Mouse (Mus musculus): ENCODE measurements around the gene Nbeal2. TPM values are rescaled to one million over a fixed set of nuclear protein-coding genes. Genes with fewer than 3 reads are reported as not detected.
A peak's percentile ranks its signal among the peaks of the same experiment; 100 is the strongest.

Gene Nbeal2
- polyA plus RNA-seq, 1 experiment from 2014 or later: 4.2 TPM

DNA sequence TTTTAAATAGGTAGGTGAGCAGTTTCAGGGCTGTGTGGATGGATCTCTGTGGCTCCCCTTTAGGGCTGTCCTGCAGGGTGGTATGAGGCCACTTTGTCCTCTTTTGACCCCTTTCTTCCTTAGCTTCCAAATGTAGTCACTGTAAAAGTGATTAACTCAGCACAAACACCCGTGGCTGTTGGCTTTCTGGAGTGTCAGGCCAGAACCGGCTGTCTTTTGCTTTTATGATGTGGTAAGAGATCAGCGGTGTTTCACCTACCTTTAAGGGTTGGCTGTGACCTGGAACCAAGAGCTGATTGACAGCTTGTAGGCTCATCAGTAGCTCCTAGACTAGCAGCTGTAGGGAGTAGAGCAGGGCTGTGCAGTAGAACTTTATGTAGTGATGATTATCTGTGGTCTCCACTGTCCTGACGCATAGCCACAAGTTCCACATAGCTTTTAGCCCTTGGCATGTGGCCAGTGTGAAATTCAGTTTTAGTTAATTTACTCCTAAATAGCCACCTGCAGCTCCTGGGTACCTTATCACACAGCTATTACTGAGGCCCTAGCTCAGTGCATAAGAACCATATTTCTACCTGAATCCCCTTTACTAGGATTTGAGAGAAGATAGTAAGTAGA is 13.4 kb upstream of the Nbeal2 start:
- Histone ChIP-seq H3K9me3 (ENCODE audit: control insufficient read depth, low read length) (no peaks in the 10 kb centered on the region), H3K36me3 (ENCODE audit: control insufficient read depth, insufficient read depth, low read length) (no peaks in the 10 kb centered on the region), H3K27me3 (replicated peaks; ENCODE audit: control insufficient read depth, insufficient read depth, low read length) (no peaks in the 10 kb centered on the region), H3K9ac (ENCODE audit: low read depth, low read length) (no peak overlapping the region), H3K27ac (ENCODE audit: low read length) (no peak overlapping the region), H3K4me2 (ENCODE audit: low read depth, low read length) (no peak overlapping the region), H3K4me1 (ENCODE audit: control insufficient read depth, insufficient read depth, low read length) (peaks cover 46% of the 10 kb centered on the region), H3K4me3 (ENCODE audit: low read length) (no peak overlapping the region)
- no peak for ATAC-seq
- WGBS: 49% methylated on average over 4 of the region's 4 CpGs

- H3K27me3 ChIP-seq (replicated peaks; ENCODE audit: control insufficient read depth, insufficient read depth, low read length): no peaks in the 10 kb centered on the region
- no peaks in the 10 kb centered on the region for H3K9me3 ChIP-seq (ENCODE audit: control insufficient read depth, low read length)
- no peak overlapping the region for H3K4me3 ChIP-seq (ENCODE audit: low read length)
- H3K9ac ChIP-seq (ENCODE audit: low read depth, low read length): no peak overlapping the region
- 0 out of 2 replicates have a peak overlapping the region, but pooled peaks have one; percentile 6 for H3K4me2 ChIP-seq (ENCODE audit: low read depth, low read length)
- H3K27ac ChIP-seq (ENCODE audit: low read length): peak overlapping the region; percentile 33
- ATAC-seq: no peak
- H3K36me3 ChIP-seq (ENCODE audit: control insufficient read depth, insufficient read depth, low read length): no peaks in the 10 kb centered on the region
- 49% methylated on average over 8 of the region's 8 CpGs for WGBS
- peaks cover 45% of the 10 kb centered on the region for H3K4me1 ChIP-seq (ENCODE audit: control insufficient read depth, insufficient read depth, low read length)
These were observed 12.4 kb upstream of the Nbeal2 start for GRCm38 (mm10) chr9:110666374-110666773.

DNA sequence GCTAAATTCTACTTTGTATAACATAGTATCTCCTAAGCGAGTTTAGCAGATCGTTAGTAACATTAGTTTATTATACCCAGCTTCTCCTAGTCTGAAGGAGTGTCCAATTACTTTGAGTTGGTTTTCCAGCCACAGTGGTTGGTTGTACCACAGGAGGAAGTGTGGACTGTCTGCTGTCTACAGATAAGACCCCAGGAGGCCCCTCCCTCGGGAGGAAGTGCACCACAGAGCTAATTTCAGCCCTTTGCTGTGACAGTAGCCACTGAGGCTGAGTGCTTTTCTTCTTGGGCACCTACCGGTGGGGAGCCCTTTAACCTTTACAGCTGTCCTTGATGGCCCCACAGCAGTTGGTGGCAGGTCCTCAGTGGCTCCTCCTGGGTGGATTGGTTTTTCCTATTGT is 12.0 kb upstream of the Nbeal2 start:
- no peaks in the 10 kb centered on the region for H3K9me3 ChIP-seq (ENCODE audit: control insufficient read depth, low read length)
- no peak overlapping the region for H3K4me3 ChIP-seq (ENCODE audit: low read length)
- no peaks in the 10 kb centered on the region for H3K27me3 ChIP-seq (replicated peaks; ENCODE audit: control insufficient read depth, insufficient read depth, low read length)
- WGBS: 15% methylated on average over 4 of the region's 4 CpGs
- ATAC-seq: peak; percentile 68
- H3K4me1 ChIP-seq (ENCODE audit: control insufficient read depth, insufficient read depth, low read length): peaks cover 41% of the 10 kb centered on the region
- no peaks in the 10 kb centered on the region for H3K36me3 ChIP-seq (ENCODE audit: control insufficient read depth, insufficient read depth, low read length)
- H3K27ac ChIP-seq (ENCODE audit: low read length): peak overlapping the region; percentile 33
- 0 out of 2 replicates have a peak overlapping the region, but pooled peaks have one; percentile 6 for H3K4me2 ChIP-seq (ENCODE audit: low read depth, low read length)
- no peak overlapping the region for H3K9ac ChIP-seq (ENCODE audit: low read depth, low read length)

DNA sequence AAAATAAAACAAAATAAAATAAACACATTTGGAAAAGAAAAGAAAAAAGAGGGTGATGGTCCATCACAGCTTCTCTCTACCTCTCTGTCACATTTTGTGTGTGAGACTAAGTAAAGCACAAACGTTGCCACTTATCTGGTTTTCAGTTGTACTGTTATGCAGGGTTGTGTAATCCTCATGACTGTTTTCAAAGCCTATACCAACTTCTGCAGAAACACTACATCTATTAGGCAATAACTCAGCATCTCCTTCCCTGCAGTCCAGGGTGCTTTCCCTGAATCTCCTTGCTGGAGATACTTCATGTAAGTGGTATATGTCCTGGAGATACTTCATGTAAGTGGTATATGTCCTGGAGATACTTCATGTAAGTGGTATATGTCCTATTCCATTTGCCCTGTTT is 8.9 kb upstream of the Nbeal2 start:
- Histone ChIP-seq H3K27me3 (replicated peaks; ENCODE audit: control insufficient read depth, insufficient read depth, low read length) (no peaks in the 10 kb centered on the region), H3K9me3 (ENCODE audit: control insufficient read depth, low read length) (no peaks in the 10 kb centered on the region), H3K4me2 (ENCODE audit: low read depth, low read length) (no peak overlapping the region), H3K36me3 (ENCODE audit: control insufficient read depth, insufficient read depth, low read length) (no peaks in the 10 kb centered on the region), H3K9ac (ENCODE audit: low read depth, low read length) (no peak overlapping the region), H3K4me3 (ENCODE audit: low read length) (no peak overlapping the region), H3K27ac (ENCODE audit: low read length) (no peak overlapping the region), H3K4me1 (ENCODE audit: control insufficient read depth, insufficient read depth, low read length) (peaks cover 25% of the 10 kb centered on the region)
- 72% methylated on average over 1 of the region's 1 CpGs for WGBS
- no peak for ATAC-seq

GRCm38 (mm10) chr9:110660856-110661612 is 7.1 kb upstream of the Nbeal2 start:
- H3K27me3 ChIP-seq (replicated peaks; ENCODE audit: control insufficient read depth, insufficient read depth, low read length): no peaks in the 10 kb centered on the region
- H3K36me3 ChIP-seq (ENCODE audit: control insufficient read depth, insufficient read depth, low read length): no peaks in the 10 kb centered on the region
- H3K27ac ChIP-seq (ENCODE audit: low read length): peak overlapping the region; percentile 60
- WGBS: 55% methylated on average over 7 of the region's 7 CpGs
- peaks cover 14% of the 10 kb centered on the region for H3K4me1 ChIP-seq (ENCODE audit: control insufficient read depth, insufficient read depth, low read length)
- no peaks in the 10 kb centered on the region for H3K9me3 ChIP-seq (ENCODE audit: control insufficient read depth, low read length)
- 0 out of 2 replicates have a peak, but pooled peaks have one; percentile 13 for ATAC-seq
- H3K9ac ChIP-seq (ENCODE audit: low read depth, low read length): no peak overlapping the region
- H3K4me3 ChIP-seq (ENCODE audit: low read length): no peak overlapping the region
- no peak overlapping the region for H3K4me2 ChIP-seq (ENCODE audit: low read depth, low read length)

DNA sequence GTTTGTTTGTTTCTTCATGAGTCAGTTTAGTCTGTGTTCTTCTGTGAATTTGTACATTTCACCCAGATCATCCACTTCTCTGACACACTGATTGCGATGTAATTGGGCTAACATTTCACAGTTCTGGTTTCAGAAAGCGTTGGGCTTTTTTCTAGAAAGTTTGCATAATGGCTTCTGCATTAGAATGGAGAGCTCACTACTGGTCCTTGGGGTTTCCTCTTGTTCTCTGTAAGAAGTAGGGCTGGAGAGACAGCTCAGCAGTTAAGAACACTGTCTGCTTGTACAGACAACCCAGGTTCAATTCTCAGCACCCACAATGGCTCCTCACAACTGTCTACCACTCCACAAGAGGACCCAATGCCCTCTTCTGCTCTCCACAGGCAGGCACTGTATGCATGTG is 6.2 kb upstream of the Nbeal2 start:
- ATAC-seq: no peak
- H3K27me3 ChIP-seq (replicated peaks; ENCODE audit: control insufficient read depth, insufficient read depth, low read length): no peaks in the 10 kb centered on the region
- 78% methylated on average over 2 of the region's 2 CpGs for WGBS

GRCm38 (mm10) chr9:110659521-110659920 is 5.6 kb upstream of the Nbeal2 start:
- Histone ChIP-seq H3K4me1 (ENCODE audit: control insufficient read depth, insufficient read depth, low read length) (peaks cover 21% of the 10 kb centered on the region), H3K4me2 (ENCODE audit: low read depth, low read length) (no peak overlapping the region), H3K36me3 (ENCODE audit: control insufficient read depth, insufficient read depth, low read length) (no peaks in the 10 kb centered on the region), H3K27ac (ENCODE audit: low read length) (peak overlapping the region; percentile 39), H3K9ac (ENCODE audit: low read depth, low read length) (0 out of 2 replicates have a peak overlapping the region, but pooled peaks have one; percentile 3), H3K27me3 (replicated peaks; ENCODE audit: control insufficient read depth, insufficient read depth, low read length) (no peaks in the 10 kb centered on the region), H3K9me3 (ENCODE audit: control insufficient read depth, low read length) (no peaks in the 10 kb centered on the region), H3K4me3 (ENCODE audit: low read length) (no peak overlapping the region)
- 85% methylated on average over 12 of the region's 12 CpGs for WGBS
- ATAC-seq: no peak

More for the DNA sequence above, 6.2 kb upstream of the Nbeal2 start:
- Histone ChIP-seq H3K4me3 (ENCODE audit: low read length) (no peak overlapping the region), H3K9me3 (ENCODE audit: control insufficient read depth, low read length) (no peaks in the 10 kb centered on the region), H3K9ac (ENCODE audit: low read depth, low read length) (no peak overlapping the region), H3K36me3 (ENCODE audit: control insufficient read depth, insufficient read depth, low read length) (no peaks in the 10 kb centered on the region), H3K4me1 (ENCODE audit: control insufficient read depth, insufficient read depth, low read length) (peaks cover 15% of the 10 kb centered on the region), H3K27ac (ENCODE audit: low read length) (no peak overlapping the region), H3K4me2 (ENCODE audit: low read depth, low read length) (no peak overlapping the region)

DNA sequence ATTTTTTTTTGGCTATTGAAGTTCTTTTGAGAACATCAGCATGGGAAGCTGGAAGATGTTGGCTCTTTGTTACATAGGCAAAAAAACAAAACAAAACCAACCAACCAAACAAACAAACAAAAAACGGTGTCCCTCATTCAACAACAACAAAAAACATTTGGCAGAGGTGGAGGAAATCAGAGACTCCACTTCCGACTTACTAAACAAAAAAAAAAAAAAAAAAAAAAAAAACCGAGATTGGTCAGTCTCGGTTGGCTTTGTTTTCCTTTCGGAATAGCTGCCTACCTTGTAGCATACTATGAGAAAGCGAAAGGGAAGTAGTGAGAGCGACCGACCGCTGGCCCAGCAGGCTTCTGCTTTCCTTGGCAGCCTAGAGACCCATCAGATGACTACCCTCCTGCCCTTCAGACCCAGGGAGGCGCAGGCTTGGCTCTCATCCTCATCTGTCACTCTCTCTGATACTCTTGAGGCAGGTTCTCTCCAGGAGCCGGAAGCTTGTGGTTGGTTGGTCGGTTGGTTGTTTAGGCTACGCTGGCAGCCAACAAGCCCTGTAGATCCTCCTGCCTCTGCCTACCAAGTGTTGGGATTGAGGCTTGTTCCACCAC is 3.6 kb upstream of the Nbeal2 start:
- peaks cover 30% of the 10 kb centered on the region for H3K4me1 ChIP-seq (ENCODE audit: control insufficient read depth, insufficient read depth, low read length)
- WGBS: 66% methylated on average over 13 of the region's 13 CpGs
- H3K4me3 ChIP-seq (ENCODE audit: low read length): peak overlapping the region; percentile 75
- ATAC-seq: no peak
- no peaks in the 10 kb centered on the region for H3K9me3 ChIP-seq (ENCODE audit: control insufficient read depth, low read length)
- 0 out of 2 replicates have a peak overlapping the region, but pooled peaks have one; percentile 90 for H3K9ac ChIP-seq (ENCODE audit: low read depth, low read length)
- H3K27me3 ChIP-seq (replicated peaks; ENCODE audit: control insufficient read depth, insufficient read depth, low read length): 0 out of 2 replicates have a peak, but pooled peaks cover 7% of the 10 kb centered on the region
- H3K36me3 ChIP-seq (ENCODE audit: control insufficient read depth, insufficient read depth, low read length): no peaks in the 10 kb centered on the region
- 0 out of 2 replicates have a peak overlapping the region, but pooled peaks have one; percentile 90 for H3K27ac ChIP-seq (ENCODE audit: low read length)
- H3K4me2 ChIP-seq (ENCODE audit: low read depth, low read length): peak overlapping the region; percentile 65

All from intestine, embryonic 16.5 days (tissue).